Mouse (Mus musculus) stomach, embryonic 14.5 days (tissue): ENCODE data around the gene Spata20. TPM values are rescaled to one million over a fixed set of nuclear protein-coding genes. Genes with fewer than 3 reads are reported as not detected.
A peak's percentile ranks its signal among the peaks of the same experiment; 100 is the strongest.

Experiments
- ATAC-seq: fragments of 200-750 bp; cut with Nextera tagmentation; 2 replicates; pipeline ENCODE4 v1.8.0; 2017; ENCODE audit warnings: low read depth, moderate TSS enrichment; ENCODE audit not compliant: insufficient number of reproducible peaks, insufficient read depth, low FRiP score
- H3K27ac ChIP-seq: fragments of 300-500 bp; sonication (generic); 2 replicates; pipeline ENCODE4 v1.5.1; 2014; ENCODE audit warnings: mild to moderate bottlenecking, low read length, moderate library complexity, mixed read lengths
- H3K27me3 ChIP-seq: fragments of 300-500 bp; sonication (generic); 2 replicates; pipeline ENCODE4 v1.6.1; 2014; ENCODE audit warnings: low read length, control low read depth, mixed read lengths; ENCODE audit not compliant: control insufficient read depth, insufficient read depth
- H3K36me3 ChIP-seq: fragments of 300-500 bp; sonication (generic); 2 replicates; pipeline ENCODE4 v1.6.1; 2014; ENCODE audit warnings: mild to moderate bottlenecking, control low read depth, low read length, moderate library complexity, mixed read lengths; ENCODE audit not compliant: control insufficient read depth, insufficient read depth
- H3K4me1 ChIP-seq: fragments of 300-500 bp; sonication (generic); 2 replicates; pipeline ENCODE4 v1.6.1; 2014; ENCODE audit warnings: low read length, control low read depth, mixed read lengths; ENCODE audit not compliant: control insufficient read depth, insufficient read depth
- H3K4me2 ChIP-seq: fragments of 300-500 bp; sonication (generic); replicated peaks from 2 replicates; pipeline ENCODE4 v1.6.1; 2014; ENCODE audit warnings: low read depth, low read length, control low read depth
- H3K4me3 ChIP-seq: fragments of 300-500 bp; sonication (generic); 2 replicates; pipeline ENCODE4 v1.5.1; 2014; ENCODE audit warnings: low read depth, low read length, control low read depth
- H3K9ac ChIP-seq: fragments of 300-500 bp; sonication (generic); replicated peaks from 2 replicates; pipeline ENCODE4 v1.6.1; 2014; ENCODE audit warnings: low read depth, mild to moderate bottlenecking, control low read depth, low read length, moderate library complexity, mixed read lengths
- H3K9me3 ChIP-seq: fragments of 300-500 bp; sonication (generic); 2 replicates; pipeline ENCODE4 v1.6.1; 2016; ENCODE audit warnings: low read depth, low read length, control low read depth; ENCODE audit not compliant: control insufficient read depth
- WGBS: fragments of 180-500 bp; shearing (Covaris S2); extraction: QIAGEN DNeasy Blood & Tissue Kit; methylation state at CpG from one replicate; pipeline ENCODE4 v1.1.7; 2014; 5-methylcytosine and 5-hydroxymethylcytosine counted together
- polyA plus RNA-seq: library from polyadenylated mRNA; unstranded; fragments of >200 nt; fragmentation: Nextera tagmentation; extraction: Ambion mirVana; gene quantifications from 2 replicates; pipeline ENCODE4 v1.2.1, GENCODE M21; 2014

Spata20 gene
- polyA plus RNA-seq, 1 experiment from 2014 or later: 0.48 TPM

- no peaks in the 10 kb centered on the region for H3K9me3 ChIP-seq
- H3K27me3 ChIP-seq: no peaks in the 10 kb centered on the region
- peak overlapping the region; percentile 63 for H3K4me2 ChIP-seq
- H3K4me1 ChIP-seq: peaks cover 21% of the 10 kb centered on the region; the same call in 1 of the 2 replicates
- no peak for ATAC-seq
- 15% methylated on average over 8 of the region's 8 CpGs for WGBS
- no peaks in the 10 kb centered on the region for H3K36me3 ChIP-seq
- H3K9ac ChIP-seq: no peak overlapping the region; the same call in 1 of the 2 replicates
- peak overlapping the region; percentile 36 for H3K4me3 ChIP-seq
- peak overlapping the region; percentile 62 for H3K27ac ChIP-seq
Observed at GRCm38 (mm10) chr11:94500362-94500761, 14.4 kb upstream of the Spata20 start.

- Histone ChIP-seq H3K36me3 (no peaks in the 10 kb centered on the region), H3K27me3 (no peaks in the 10 kb centered on the region), H3K9ac (no peak within 1 kb of the TSS; the same call in 1 of the 2 replicates), H3K27ac (peak within 1 kb of the TSS; percentile 90), H3K4me3 (peak within 1 kb of the TSS; percentile 36), H3K4me2 (peak within 1 kb of the TSS; percentile 63), H3K4me1 (peaks cover 21% of the 10 kb centered on the region; the same call in 1 of the 2 replicates), H3K9me3 (no peaks in the 10 kb centered on the region)
- under 1% methylated on average over 26 of the region's 26 CpGs for WGBS
- ATAC-seq: peak; percentile 82
Observed at GRCm38 (mm10) chr11:94499661-94500152, 13.7 kb upstream of the Spata20 start, which contains the start of gene Epn3. Gene Epn3, minus strand, starts transcription at chr11:94499974.

GRCm38 (mm10) chr11:94499035-94499434 is 13.1 kb upstream of the Spata20 start:
- Histone ChIP-seq H3K9me3 (no peaks in the 10 kb centered on the region), H3K4me3 (peak overlapping the region; percentile 36), H3K4me2 (peak overlapping the region; percentile 63), H3K4me1 (peaks cover 21% of the 10 kb centered on the region; the same call in 1 of the 2 replicates), H3K27ac (peak overlapping the region; percentile 90; the same call in 1 of the 2 replicates), H3K36me3 (no peaks in the 10 kb centered on the region), H3K9ac (no peak overlapping the region; the same call in 1 of the 2 replicates), H3K27me3 (no peaks in the 10 kb centered on the region)
- WGBS: 0% methylated on average over 2 of the region's 2 CpGs
- ATAC-seq: no peak; the same call in 1 of the 2 replicates

- 22% methylated on average over 19 of the region's 19 CpGs for WGBS
- Histone ChIP-seq H3K9me3 (no peaks in the 10 kb centered on the region), H3K27me3 (no peaks in the 10 kb centered on the region), H3K4me1 (peaks cover 21% of the 10 kb centered on the region; the same call in 1 of the 2 replicates), H3K4me3 (peak overlapping the region; percentile 36), H3K9ac (no peak overlapping the region), H3K36me3 (no peaks in the 10 kb centered on the region), H3K27ac (peak overlapping the region; percentile 90), H3K4me2 (peak overlapping the region; percentile 63)
- ATAC-seq: peak; percentile 63
Observed at GRCm38 (mm10) chr11:94498093-94498996, 12.4 kb upstream of the Spata20 start.

- H3K27me3 ChIP-seq: no peaks in the 10 kb centered on the region
- no peaks in the 10 kb centered on the region for H3K9me3 ChIP-seq
- no peaks in the 10 kb centered on the region for H3K36me3 ChIP-seq
- WGBS: 55% methylated on average over 3 of the region's 3 CpGs
- no peak overlapping the region for H3K27ac ChIP-seq
- no peak for ATAC-seq
- no peak overlapping the region for H3K4me2 ChIP-seq
- H3K4me1 ChIP-seq: peaks cover 28% of the 10 kb centered on the region; the same call in 1 of the 2 replicates
- no peak overlapping the region for H3K4me3 ChIP-seq
- no peak overlapping the region for H3K9ac ChIP-seq
Observed at GRCm38 (mm10) chr11:94495415-94495814, 9.4 kb upstream of the Spata20 start.

GRCm38 (mm10) chr11:94491749-94492099 is 5.7 kb upstream of the Spata20 start:
- WGBS: 70% methylated on average over 7 of the region's 7 CpGs
- Histone ChIP-seq H3K4me3 (peak overlapping the region; percentile 45; the same call in 1 of the 2 replicates), H3K27ac (no peak overlapping the region), H3K9ac (no peak overlapping the region), H3K4me2 (peak overlapping the region; percentile 65), H3K9me3 (no peaks in the 10 kb centered on the region), H3K36me3 (no peaks in the 10 kb centered on the region), H3K4me1 (peaks cover 7% of the 10 kb centered on the region; the same call in 1 of the 2 replicates), H3K27me3 (no peaks in the 10 kb centered on the region)
- no peak for ATAC-seq

GRCm38 (mm10) chr11:94491035-94491748 is 5.2 kb upstream of the Spata20 start:
- WGBS: 9% methylated on average over 54 of the region's 55 CpGs
- H3K9me3 ChIP-seq: no peaks in the 10 kb centered on the region

GRCm38 (mm10) chr11:94489745-94490144 is 3.8 kb upstream of the Spata20 start:
- H3K27ac ChIP-seq: no peak overlapping the region
- peaks cover 7% of the 10 kb centered on the region; the same call in 1 of the 2 replicates for H3K4me1 ChIP-seq
- H3K4me2 ChIP-seq: no peak overlapping the region
- ATAC-seq: peak; percentile 29; the same call in 1 of the 2 replicates
- no peaks in the 10 kb centered on the region for H3K9me3 ChIP-seq
- WGBS: 44% methylated on average over 4 of the region's 4 CpGs
- no peak overlapping the region for H3K9ac ChIP-seq
- no peak overlapping the region for H3K4me3 ChIP-seq
- no peaks in the 10 kb centered on the region for H3K27me3 ChIP-seq
- no peaks in the 10 kb centered on the region for H3K36me3 ChIP-seq

More at GRCm38 (mm10) chr11:94491035-94491748, 5.2 kb upstream of the Spata20 start:
- ATAC-seq: 0 out of 2 replicates have a peak, but pooled peaks have one; percentile 38
- Histone ChIP-seq H3K9ac (peak overlapping the region; percentile 40; the same call in 1 of the 2 replicates), H3K27ac (no peak overlapping the region), H3K27me3 (no peaks in the 10 kb centered on the region), H3K36me3 (no peaks in the 10 kb centered on the region), H3K4me1 (peaks cover 7% of the 10 kb centered on the region; the same call in 1 of the 2 replicates), H3K4me2 (peak overlapping the region; percentile 65), H3K4me3 (peak overlapping the region; percentile 45)
